Mouse (Mus musculus) thymus, adult 2 months (tissue): ENCODE data around the gene Adcy3.

Experiments used
- CTCF ChIP-seq: fragments of 200-500 bp; IDR thresholded peaks from 2 replicates; pipeline ENCODE4 v1.5.1; 2012; ENCODE audit warnings: mild to moderate bottlenecking, control low read depth, low read length, moderate library complexity, borderline replicate concordance; ENCODE audit not compliant: control insufficient read depth, poor library complexity, insufficient read depth; ENCODE audit errors: extremely low read depth
- POLR2A ChIP-seq: fragments of 200-500 bp; IDR thresholded peaks from 2 replicates; pipeline ENCODE4 v1.6.1; 2012; ENCODE audit warnings: mild to moderate bottlenecking, low read length, control low read depth, moderate library complexity; ENCODE audit not compliant: control insufficient read depth, poor library complexity, insufficient read depth; ENCODE audit errors: extremely low read depth

DNA sequence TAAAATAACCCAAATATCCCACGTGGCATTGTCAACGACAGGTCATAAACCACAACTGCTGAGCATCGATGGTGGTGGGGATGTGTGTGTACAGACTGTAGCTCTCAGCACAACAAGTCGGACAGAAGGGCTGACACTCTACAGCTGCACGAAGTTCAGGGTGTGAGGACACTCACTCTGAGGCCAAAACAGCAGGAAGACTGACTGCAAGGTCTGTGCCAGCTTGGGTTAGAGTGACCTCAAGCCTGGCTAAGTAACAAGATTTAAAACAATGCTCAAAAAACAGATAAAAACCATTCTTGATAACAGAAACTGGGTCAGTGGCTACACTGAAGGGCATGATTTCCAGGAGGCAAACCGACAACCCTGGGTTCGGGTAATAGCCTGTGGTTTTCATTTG is 97.3 kb downstream of the Adcy3 start:
- TF ChIP-seq POLR2A: no peak
- TF ChIP-seq CTCF: no peak
